Mouse (Mus musculus): ENCODE data around the gene Slit2. TPM values are rescaled to one million over a fixed set of nuclear protein-coding genes. Genes with fewer than 3 reads are reported as not detected.

The Slit2 gene
- polyA plus RNA-seq, 1 experiment: 4.9 TPM

DNA sequence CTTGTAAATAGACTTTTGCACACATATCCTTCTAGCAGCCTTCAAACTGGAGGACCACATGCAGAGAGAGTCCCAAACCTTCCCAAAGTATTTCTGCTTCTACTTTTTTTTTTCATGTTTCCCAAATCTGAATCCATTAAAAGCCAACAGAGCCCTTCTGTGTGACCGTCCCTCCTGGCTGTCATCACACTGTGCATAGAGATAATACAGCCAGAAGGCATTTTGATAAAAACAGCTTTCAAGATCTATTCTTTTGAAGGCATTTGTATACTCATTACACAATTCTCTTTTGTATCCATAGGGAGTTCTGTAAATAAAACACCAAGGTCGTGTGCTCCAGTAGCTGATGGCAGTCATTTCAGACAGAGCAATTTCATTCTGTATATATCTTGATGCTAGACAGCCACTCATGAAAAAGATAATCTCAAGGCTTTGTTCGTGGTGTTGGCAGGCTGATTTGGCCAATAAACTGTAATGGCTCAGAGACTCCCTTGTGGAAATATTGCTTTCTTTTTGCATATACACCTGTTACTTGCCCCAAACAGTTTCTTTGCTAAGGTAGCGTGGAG lies 132.1 kb downstream of the Slit2 start:
- TF ChIP-seq MAX (IDR thresholded peaks at IDR 0.05) (no peak), MYOD1 (IDR thresholded peaks at IDR 0.05; ENCODE audit: control insufficient read depth, insufficient read length, low read depth) (no peak), CTCF (IDR thresholded peaks at IDR 0.05; ENCODE audit: control insufficient read depth, insufficient read depth, insufficient read length) (no peak), MYOG (IDR thresholded peaks at IDR 0.05; ENCODE audit: control insufficient read depth, extremely low read depth, insufficient read length) (no peak), FOSL1 (IDR thresholded peaks at IDR 0.05; ENCODE audit: insufficient read depth, low read length, poor library complexity, severe bottlenecking) (no peak), USF1 (IDR thresholded peaks at IDR 0.05; ENCODE audit: low read depth) (no peak), CEBPB (IDR thresholded peaks at IDR 0.05; ENCODE audit: low read depth) (no peak)

DNA sequence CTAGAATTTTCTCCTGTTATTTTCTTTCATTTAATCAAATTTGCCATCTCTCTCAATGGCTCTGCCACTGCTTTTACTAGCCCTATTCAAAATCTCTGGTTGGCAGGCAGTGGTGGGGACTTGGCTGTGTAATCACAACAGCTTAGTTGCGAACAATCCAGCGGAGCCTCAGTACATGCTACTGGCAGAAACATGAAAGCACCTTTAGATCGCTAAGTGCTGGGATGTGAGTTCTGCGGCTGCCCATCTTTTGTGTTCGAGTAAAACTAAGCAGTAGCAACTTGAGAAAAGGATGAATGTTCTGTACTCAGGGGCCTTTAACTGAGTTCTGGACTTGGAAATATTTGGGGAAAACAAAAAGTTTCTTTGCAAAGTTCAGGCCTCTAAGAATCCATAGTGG lies 139.7 kb downstream of the Slit2 start:
- Histone ChIP-seq H3K79me3 (ENCODE audit: low read depth) (no peaks in the 10 kb centered on the region), H3K79me2 (ENCODE audit: control insufficient read depth, insufficient read depth) (no peaks in the 10 kb centered on the region), H3K27me3 (ENCODE audit: control insufficient read depth, insufficient read depth, insufficient read length) (no peaks in the 10 kb centered on the region), H3K4me3 (ENCODE audit: insufficient read depth, poor library complexity, severe bottlenecking) (no peak overlapping the region), H3ac (ENCODE audit: control insufficient read depth, insufficient read length, low read depth) (no peak overlapping the region), H3K36me3 (ENCODE audit: control insufficient read depth, insufficient read depth) (no peaks in the 10 kb centered on the region)
- no peak for TF ChIP-seq CTCF (IDR thresholded peaks at IDR 0.05; ENCODE audit: control insufficient read depth, insufficient read depth, insufficient read length)
- TF ChIP-seq MAX (IDR thresholded peaks at IDR 0.05): no peak
- no peak for TF ChIP-seq USF1 (IDR thresholded peaks at IDR 0.05; ENCODE audit: low read depth)
- no peak for TF ChIP-seq MYOD1 (IDR thresholded peaks at IDR 0.05; ENCODE audit: control insufficient read depth, insufficient read length, low read depth)
- TF ChIP-seq FOSL1 (IDR thresholded peaks at IDR 0.05; ENCODE audit: insufficient read depth, low read length, poor library complexity, severe bottlenecking): no peak
- TF ChIP-seq CEBPB (IDR thresholded peaks at IDR 0.05; ENCODE audit: low read depth): no peak
- no peak for TF ChIP-seq MYOG (IDR thresholded peaks at IDR 0.05; ENCODE audit: control insufficient read depth, extremely low read depth, insufficient read length)

More for the DNA sequence above, 132.1 kb downstream of the Slit2 start:
- Histone ChIP-seq H3ac (ENCODE audit: control insufficient read depth, insufficient read length, low read depth) (no peak overlapping the region), H3K27me3 (ENCODE audit: control insufficient read depth, insufficient read depth, insufficient read length) (no peaks in the 10 kb centered on the region), H3K4me3 (ENCODE audit: insufficient read depth, poor library complexity, severe bottlenecking) (no peak overlapping the region), H3K79me2 (ENCODE audit: control insufficient read depth, insufficient read depth) (no peaks in the 10 kb centered on the region), H3K79me3 (ENCODE audit: low read depth) (no peaks in the 10 kb centered on the region), H3K36me3 (ENCODE audit: control insufficient read depth, insufficient read depth) (no peaks in the 10 kb centered on the region)

DNA sequence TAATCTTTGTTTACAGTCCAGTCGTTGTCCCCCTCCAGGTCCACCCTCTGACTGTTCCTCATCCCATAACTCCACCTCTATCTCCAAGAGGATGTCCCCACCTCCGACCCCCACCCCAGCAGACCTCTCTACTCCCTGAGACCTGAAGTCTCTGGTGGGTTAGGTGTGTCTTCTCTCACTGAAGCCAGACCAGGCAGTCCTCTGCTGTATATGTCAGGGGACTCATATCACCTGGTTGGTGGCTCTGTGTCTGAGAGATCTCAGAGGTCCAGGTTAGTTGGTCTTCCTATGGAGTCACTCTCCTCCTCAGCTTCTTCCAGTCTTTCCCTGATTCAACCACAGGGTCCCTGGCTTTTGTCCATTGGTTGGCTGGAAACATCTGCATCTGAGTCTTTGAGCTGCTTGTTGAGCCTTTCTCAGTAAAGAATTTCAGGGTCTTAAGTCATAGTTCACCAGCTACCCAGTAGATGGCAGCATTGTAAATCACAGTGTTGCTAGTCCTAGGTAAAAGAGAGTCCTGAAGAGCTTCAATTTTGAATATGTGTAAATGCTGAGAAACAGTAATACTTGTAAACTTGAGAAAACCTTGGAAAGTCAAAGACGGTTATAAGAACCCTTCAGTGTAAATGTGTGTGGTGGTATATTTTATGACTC lies 143.0 kb downstream of the Slit2 start:
- Histone ChIP-seq H3K36me3 (ENCODE audit: control insufficient read depth, insufficient read depth) (no peaks in the 10 kb centered on the region), H3K27me3 (ENCODE audit: control insufficient read depth, insufficient read depth, insufficient read length) (no peaks in the 10 kb centered on the region), H3ac (ENCODE audit: control insufficient read depth, insufficient read length, low read depth) (no peak overlapping the region), H3K79me3 (ENCODE audit: low read depth) (no peaks in the 10 kb centered on the region), H3K4me3 (ENCODE audit: insufficient read depth, poor library complexity, severe bottlenecking) (no peak overlapping the region), H3K79me2 (ENCODE audit: control insufficient read depth, insufficient read depth) (no peaks in the 10 kb centered on the region)
- TF ChIP-seq MYOD1 (IDR thresholded peaks at IDR 0.05; ENCODE audit: control insufficient read depth, insufficient read length, low read depth) (no peak), MAX (IDR thresholded peaks at IDR 0.05) (no peak), FOSL1 (IDR thresholded peaks at IDR 0.05; ENCODE audit: insufficient read depth, low read length, poor library complexity, severe bottlenecking) (no peak), CTCF (IDR thresholded peaks at IDR 0.05; ENCODE audit: control insufficient read depth, insufficient read depth, insufficient read length) (no peak), USF1 (IDR thresholded peaks at IDR 0.05; ENCODE audit: low read depth) (no peak), MYOG (IDR thresholded peaks at IDR 0.05; ENCODE audit: control insufficient read depth, extremely low read depth, insufficient read length) (no peak), CEBPB (IDR thresholded peaks at IDR 0.05; ENCODE audit: low read depth) (no peak)

DNA sequence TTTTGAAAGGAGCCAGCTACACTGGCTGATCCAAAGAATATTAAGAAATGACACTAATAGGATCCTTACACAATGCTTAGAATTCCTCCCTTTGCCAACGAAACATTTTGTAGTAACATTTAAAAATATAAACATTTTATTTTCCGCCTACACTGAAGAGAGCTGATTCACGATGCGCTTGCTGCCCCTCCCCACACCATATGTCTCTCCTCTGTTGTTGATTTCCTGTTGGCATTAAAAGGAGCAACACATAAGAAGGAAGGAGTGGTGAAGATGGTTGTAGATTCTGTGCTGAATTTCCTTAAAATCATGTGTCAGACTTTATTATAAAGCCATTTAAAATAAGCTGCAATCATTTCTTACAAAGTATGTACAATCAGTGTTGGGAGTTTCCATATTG lies 147.0 kb downstream of the Slit2 start:
- Histone ChIP-seq H3K79me2 (ENCODE audit: control insufficient read depth, insufficient read depth) (no peaks in the 10 kb centered on the region), H3ac (ENCODE audit: control insufficient read depth, insufficient read length, low read depth) (no peak overlapping the region), H3K79me3 (ENCODE audit: low read depth) (no peaks in the 10 kb centered on the region), H3K36me3 (ENCODE audit: control insufficient read depth, insufficient read depth) (no peaks in the 10 kb centered on the region), H3K27me3 (ENCODE audit: control insufficient read depth, insufficient read depth, insufficient read length) (no peaks in the 10 kb centered on the region), H3K4me3 (ENCODE audit: insufficient read depth, poor library complexity, severe bottlenecking) (no peak overlapping the region)
- no peak for TF ChIP-seq USF1 (IDR thresholded peaks at IDR 0.05; ENCODE audit: low read depth)
- no peak for TF ChIP-seq FOSL1 (IDR thresholded peaks at IDR 0.05; ENCODE audit: insufficient read depth, low read length, poor library complexity, severe bottlenecking)
- no peak for TF ChIP-seq MAX (IDR thresholded peaks at IDR 0.05)
- TF ChIP-seq MYOD1 (IDR thresholded peaks at IDR 0.05; ENCODE audit: control insufficient read depth, insufficient read length, low read depth): no peak
- no peak for TF ChIP-seq MYOG (IDR thresholded peaks at IDR 0.05; ENCODE audit: control insufficient read depth, extremely low read depth, insufficient read length)

DNA sequence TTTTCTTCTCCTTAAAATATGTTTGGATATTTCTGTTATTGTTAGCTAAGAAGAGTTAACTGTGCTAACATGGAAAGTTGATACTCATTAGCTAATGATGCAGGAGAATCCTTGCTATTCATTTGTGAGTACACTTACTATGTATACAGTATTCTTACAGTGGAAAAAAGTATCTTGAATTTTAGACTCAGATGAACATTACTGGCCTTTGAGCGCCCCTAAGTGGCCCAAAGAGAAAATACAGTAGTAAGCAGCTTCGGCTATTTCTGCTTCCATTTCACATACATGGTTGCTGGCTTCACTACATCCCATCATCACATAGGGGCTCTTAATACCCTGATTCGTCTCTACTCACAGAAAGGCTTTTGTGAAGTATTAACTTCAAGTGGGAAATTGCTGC lies 153.6 kb downstream of the Slit2 start:
- Histone ChIP-seq H3K79me3 (ENCODE audit: low read depth) (no peaks in the 10 kb centered on the region), H3K36me3 (ENCODE audit: control insufficient read depth, insufficient read depth) (no peaks in the 10 kb centered on the region)
- TF ChIP-seq CEBPB (IDR thresholded peaks at IDR 0.05; ENCODE audit: low read depth) (no peak), MYOG (IDR thresholded peaks at IDR 0.05; ENCODE audit: control insufficient read depth, extremely low read depth, insufficient read length) (no peak), USF1 (IDR thresholded peaks at IDR 0.05; ENCODE audit: low read depth) (no peak), MYOD1 (IDR thresholded peaks at IDR 0.05; ENCODE audit: control insufficient read depth, insufficient read length, low read depth) (no peak), FOSL1 (IDR thresholded peaks at IDR 0.05; ENCODE audit: insufficient read depth, low read length, poor library complexity, severe bottlenecking) (no peak), MAX (IDR thresholded peaks at IDR 0.05) (no peak), CTCF (IDR thresholded peaks at IDR 0.05; ENCODE audit: control insufficient read depth, insufficient read depth, insufficient read length) (no peak)

More for the DNA sequence above, 153.6 kb downstream of the Slit2 start:
- H3ac ChIP-seq (ENCODE audit: control insufficient read depth, insufficient read length, low read depth): no peak overlapping the region
- H3K27me3 ChIP-seq (ENCODE audit: control insufficient read depth, insufficient read depth, insufficient read length): no peaks in the 10 kb centered on the region
- H3K4me3 ChIP-seq (ENCODE audit: insufficient read depth, poor library complexity, severe bottlenecking): no peak overlapping the region
- H3K79me2 ChIP-seq (ENCODE audit: control insufficient read depth, insufficient read depth): no peaks in the 10 kb centered on the region

Data from C2C12 (cell line).